Mouse (Mus musculus): ENCODE data around the gene Glt6d1. TPM values are rescaled to one million over a fixed set of nuclear protein-coding genes. Genes with fewer than 3 reads are reported as not detected.
A peak's percentile ranks its signal among the peaks of the same experiment; 100 is the strongest.

The Glt6d1 gene
- polyA plus RNA-seq, 1 experiment from 2014 or later = not detected

DNA sequence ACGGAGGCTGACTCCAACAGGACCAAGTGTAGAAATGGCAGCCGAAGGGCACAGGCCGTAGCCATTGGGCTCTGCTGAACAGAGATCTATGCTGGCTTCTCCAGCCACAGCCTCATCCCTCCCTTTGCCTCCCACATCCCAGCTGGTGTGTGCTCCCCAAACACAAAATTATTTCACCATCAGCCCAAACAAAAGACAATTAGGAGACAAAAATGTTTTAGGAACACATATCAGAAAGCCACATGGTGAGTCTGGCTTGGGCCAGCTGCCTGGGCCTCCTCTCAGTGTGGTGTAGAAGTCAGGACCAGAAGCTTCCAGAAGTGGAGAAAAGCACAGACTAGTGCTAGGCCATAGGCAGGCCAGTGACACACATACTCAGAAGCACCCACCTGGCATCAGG, 28.4 kb upstream of the Glt6d1 start:
- Histone ChIP-seq H3K4me3 (replicated peaks) (no peak overlapping the region), H3K36me3 (no peaks in the 10 kb centered on the region), H3K4me2 (replicated peaks) (no peak overlapping the region), H3K27me3 (no peaks in the 10 kb centered on the region), H3K9ac (replicated peaks) (no peak overlapping the region), H3K27ac (no peak overlapping the region), H3K9me3 (no peaks in the 10 kb centered on the region), H3K4me1 (replicated peaks) (no peaks in the 10 kb centered on the region)
- 89% methylated on average over 3 of the region's 3 CpGs for WGBS
- ATAC-seq = no peak

DNA sequence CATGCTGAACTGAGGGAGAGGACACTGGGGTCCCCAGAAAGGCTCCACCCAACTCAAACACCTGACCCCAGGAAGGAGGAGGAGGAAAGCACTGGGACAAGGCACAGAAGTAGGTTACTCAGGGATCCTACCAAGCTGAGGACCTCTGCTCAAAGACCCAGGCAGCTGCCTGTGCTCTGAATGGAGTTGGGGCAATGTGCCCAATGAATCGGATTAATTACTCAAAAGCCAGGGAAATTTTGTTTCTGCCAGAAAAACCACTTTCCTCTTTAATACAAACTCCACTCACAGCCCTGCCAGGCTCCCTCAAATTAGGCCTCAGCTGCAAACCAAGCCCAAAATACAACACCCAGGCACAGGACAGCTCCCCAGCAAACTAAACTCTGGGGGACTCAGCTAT, 27.1 kb upstream of the Glt6d1 start:
- Histone ChIP-seq H3K4me2 (replicated peaks) (no peak overlapping the region), H3K9ac (replicated peaks) (no peak overlapping the region), H3K4me1 (replicated peaks) (no peaks in the 10 kb centered on the region), H3K4me3 (replicated peaks) (no peak overlapping the region), H3K27ac (no peak overlapping the region), H3K27me3 (no peaks in the 10 kb centered on the region), H3K36me3 (no peaks in the 10 kb centered on the region), H3K9me3 (no peaks in the 10 kb centered on the region)
- 57% methylated on average over 1 of the region's 1 CpGs for WGBS
- ATAC-seq = no peak

DNA sequence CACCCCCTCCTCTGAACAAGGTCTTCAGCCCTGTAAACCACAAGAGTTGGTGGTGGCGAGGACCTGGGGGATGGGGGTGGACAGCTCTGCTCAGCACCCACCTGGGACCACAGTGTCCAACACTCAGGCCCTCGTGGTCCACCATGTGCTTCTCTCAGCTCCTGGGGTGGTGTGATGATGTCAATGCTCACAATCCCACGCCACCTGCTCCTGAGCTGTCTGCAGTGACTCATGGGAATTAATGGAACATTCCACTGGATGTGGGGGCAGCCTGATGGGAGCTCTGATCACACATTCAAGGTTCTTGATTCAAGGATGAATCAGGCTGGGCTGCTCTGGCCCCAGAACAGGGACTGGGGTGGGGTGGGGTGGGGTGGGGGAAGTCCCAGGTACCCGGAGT, 26.5 kb upstream of the Glt6d1 start:
- Histone ChIP-seq H3K4me3 (replicated peaks) (no peak overlapping the region), H3K36me3 (no peaks in the 10 kb centered on the region), H3K4me1 (replicated peaks) (no peaks in the 10 kb centered on the region), H3K27me3 (no peaks in the 10 kb centered on the region), H3K27ac (no peak overlapping the region), H3K4me2 (replicated peaks) (no peak overlapping the region), H3K9me3 (no peaks in the 10 kb centered on the region), H3K9ac (replicated peaks) (no peak overlapping the region)
- no peak for ATAC-seq
- 73% methylated on average over 4 of the region's 4 CpGs for WGBS

DNA sequence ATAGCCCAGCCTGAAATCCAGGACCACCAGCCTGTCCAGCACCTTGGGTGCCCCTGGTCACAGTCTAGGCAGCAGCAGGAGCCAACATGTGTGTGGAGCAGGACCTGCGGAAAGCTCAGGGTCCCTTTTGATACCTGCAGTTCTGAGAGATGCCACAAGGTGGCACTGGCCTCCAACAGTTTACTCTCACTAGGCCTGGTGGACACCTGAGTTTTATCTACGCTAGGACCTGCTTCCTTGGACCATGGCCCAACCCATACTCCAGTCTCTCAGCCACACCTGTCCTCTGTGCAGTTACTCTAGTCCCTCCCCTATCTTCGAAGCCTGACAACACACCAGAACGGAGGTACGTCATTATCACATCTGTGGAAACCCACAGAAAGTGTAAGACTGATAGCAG, 20.6 kb upstream of the Glt6d1 start:
- no peak overlapping the region for H3K27ac ChIP-seq
- no peaks in the 10 kb centered on the region for H3K27me3 ChIP-seq
- no peak overlapping the region for H3K4me3 ChIP-seq (replicated peaks)
- no peak overlapping the region for H3K4me2 ChIP-seq (replicated peaks)
- no peak overlapping the region for H3K9ac ChIP-seq (replicated peaks)
- ATAC-seq = peak; percentile 84
- H3K4me1 ChIP-seq (replicated peaks) = no peaks in the 10 kb centered on the region
- H3K9me3 ChIP-seq = no peaks in the 10 kb centered on the region
- no peaks in the 10 kb centered on the region for H3K36me3 ChIP-seq
- WGBS = 48% methylated on average over 5 of the region's 5 CpGs

DNA sequence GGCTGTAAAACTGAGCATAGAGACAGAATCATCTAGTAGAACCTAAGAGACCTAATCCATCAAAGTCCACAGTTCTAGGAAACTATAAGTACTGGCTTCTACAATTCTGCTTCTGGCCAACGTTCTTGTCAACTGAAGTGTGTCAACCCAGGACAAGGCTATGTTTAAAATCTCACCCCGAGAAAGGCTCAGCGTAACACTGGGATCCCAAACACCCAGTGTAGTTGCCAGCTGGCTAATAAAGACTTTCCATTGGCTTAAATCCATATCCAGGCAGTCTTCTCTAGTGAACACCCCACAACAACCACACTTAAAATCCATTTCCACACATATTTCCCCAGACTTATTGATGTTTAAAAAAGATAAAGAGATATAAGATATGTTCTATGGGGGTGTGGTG, 15.1 kb upstream of the Glt6d1 start:
- no peak for ATAC-seq

DNA sequence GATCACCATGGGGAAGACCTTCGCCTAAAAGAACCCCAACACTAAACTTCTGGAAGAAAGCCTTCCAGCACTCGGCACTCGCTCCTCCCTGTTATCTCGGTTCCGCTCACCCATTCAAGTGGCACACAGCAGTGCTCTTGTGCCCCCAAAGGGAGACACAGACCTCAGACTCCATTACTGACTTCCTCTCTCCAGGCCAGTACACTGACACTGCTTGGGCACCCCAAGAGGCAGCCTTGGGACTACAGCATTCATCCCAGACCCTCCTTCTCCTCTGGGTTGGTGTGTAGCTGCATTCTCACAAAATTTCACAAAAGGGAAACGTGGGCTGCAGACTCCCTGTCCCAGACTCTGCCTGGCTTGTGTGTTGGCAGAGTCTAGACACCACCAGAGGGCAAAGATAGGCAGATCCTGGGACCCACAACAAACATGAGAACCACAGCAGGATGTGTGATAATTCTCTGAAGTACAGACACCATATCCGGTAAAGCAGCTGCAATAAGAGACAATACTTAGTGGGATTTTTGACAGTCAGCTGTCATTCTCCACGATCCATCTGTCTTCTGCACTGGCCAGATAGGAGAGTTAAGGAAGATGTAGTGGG, 12.8 kb upstream of the Glt6d1 start:
- no peaks in the 10 kb centered on the region for H3K36me3 ChIP-seq
- 81% methylated on average over 8 of the region's 8 CpGs for WGBS
- no peak overlapping the region for H3K4me3 ChIP-seq (replicated peaks)
- no peaks in the 10 kb centered on the region for H3K4me1 ChIP-seq (replicated peaks)
- ATAC-seq = no peak
- no peak overlapping the region for H3K27ac ChIP-seq
- no peak overlapping the region for H3K9ac ChIP-seq (replicated peaks)
- H3K27me3 ChIP-seq = no peaks in the 10 kb centered on the region
- H3K9me3 ChIP-seq = no peaks in the 10 kb centered on the region
- no peak overlapping the region for H3K4me2 ChIP-seq (replicated peaks)

More for the DNA sequence above, 15.1 kb upstream of the Glt6d1 start:
- 86% methylated on average over 3 of the region's 3 CpGs for WGBS
- Histone ChIP-seq H3K4me3 (replicated peaks) (no peak overlapping the region), H3K27me3 (no peaks in the 10 kb centered on the region), H3K9me3 (no peaks in the 10 kb centered on the region), H3K4me2 (replicated peaks) (no peak overlapping the region), H3K4me1 (replicated peaks) (no peaks in the 10 kb centered on the region), H3K36me3 (no peaks in the 10 kb centered on the region), H3K27ac (no peak overlapping the region), H3K9ac (replicated peaks) (no peak overlapping the region)

DNA sequence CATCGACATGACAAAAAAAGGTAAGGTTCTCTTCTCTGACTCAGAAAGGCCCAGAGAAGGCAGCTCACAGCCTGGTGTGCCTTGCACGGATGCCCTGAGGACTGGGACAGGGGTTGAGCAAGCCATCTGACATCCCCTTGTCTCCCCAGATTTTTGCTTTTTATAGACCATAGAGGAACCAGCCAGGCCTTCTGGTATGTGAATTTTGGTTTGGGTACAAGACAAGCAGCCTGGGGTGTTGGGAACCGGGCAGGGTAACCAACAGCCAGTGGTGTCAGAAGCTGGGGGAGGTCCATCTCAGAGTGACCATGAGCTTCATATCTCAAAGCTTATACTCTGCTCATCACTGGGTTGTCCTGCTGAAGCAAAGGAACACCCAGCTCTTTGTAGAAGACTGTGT, 9.1 kb upstream of the Glt6d1 start:
- ATAC-seq = no peak
- no peak overlapping the region for H3K4me2 ChIP-seq (replicated peaks)
- WGBS = 91% methylated on average over 3 of the region's 3 CpGs

DNA sequence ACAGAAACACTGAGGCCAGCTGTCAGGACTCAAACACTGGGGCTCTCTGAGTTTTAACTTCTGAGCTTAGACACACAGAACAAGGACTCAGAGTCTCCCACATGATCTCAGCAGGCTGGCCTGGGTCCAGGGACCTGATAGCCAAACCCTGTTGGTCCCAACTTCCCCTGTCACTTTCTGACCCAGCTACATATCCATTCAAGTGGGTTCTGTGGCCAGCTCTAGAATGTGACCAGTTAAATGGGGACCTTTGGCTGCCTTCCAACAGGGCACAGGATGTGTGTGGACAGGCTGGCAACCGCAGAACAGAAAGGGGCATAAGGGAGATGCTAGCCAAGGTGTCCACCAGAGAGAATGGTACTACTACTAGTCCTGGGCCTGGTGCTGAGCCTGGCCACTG, 7.2 kb upstream of the Glt6d1 start, which contains the start of gene Lcn9:
Lcn9 (plus strand) TSS at position 348 of the 400 bp plus-strand sequence.
- no peak for ATAC-seq
- no peak within 1 kb of the TSS for H3K4me3 ChIP-seq (replicated peaks)
- no peak within 1 kb of the TSS for H3K4me2 ChIP-seq (replicated peaks)
- no peaks in the 10 kb centered on the region for H3K9me3 ChIP-seq
- WGBS = 93% methylated on average over 1 of the region's 1 CpGs
- no peak within 1 kb of the TSS for H3K27ac ChIP-seq
- H3K4me1 ChIP-seq (replicated peaks) = no peaks in the 10 kb centered on the region
- H3K27me3 ChIP-seq = no peaks in the 10 kb centered on the region
- no peaks in the 10 kb centered on the region for H3K36me3 ChIP-seq
- H3K9ac ChIP-seq (replicated peaks) = no peak within 1 kb of the TSS

More for the DNA sequence above, 9.1 kb upstream of the Glt6d1 start:
- no peaks in the 10 kb centered on the region for H3K36me3 ChIP-seq
- no peaks in the 10 kb centered on the region for H3K27me3 ChIP-seq
- no peaks in the 10 kb centered on the region for H3K9me3 ChIP-seq
- no peak overlapping the region for H3K9ac ChIP-seq (replicated peaks)
- no peaks in the 10 kb centered on the region for H3K4me1 ChIP-seq (replicated peaks)
- H3K4me3 ChIP-seq (replicated peaks) = no peak overlapping the region
- H3K27ac ChIP-seq = no peak overlapping the region

DNA sequence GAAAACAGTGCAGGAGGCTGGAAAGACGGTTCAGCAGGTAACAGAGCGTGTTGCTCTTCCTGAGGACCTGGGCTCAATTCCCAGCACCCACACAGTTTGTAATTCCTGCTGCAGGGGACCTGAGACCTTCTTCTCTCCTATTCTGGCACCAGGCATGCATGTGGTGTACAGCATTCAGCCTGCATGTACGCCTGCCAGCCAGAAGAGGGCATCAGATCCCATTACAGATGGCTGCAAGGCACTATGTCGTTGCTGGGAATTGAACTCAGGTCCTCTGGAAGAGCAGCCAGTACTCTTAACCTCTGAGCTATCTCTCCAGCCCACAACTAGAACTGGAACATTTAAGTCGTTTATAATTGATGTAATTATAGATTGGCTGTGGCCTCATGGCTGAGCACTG, 2.3 kb downstream of the Glt6d1 start:
- no peak for ATAC-seq
- Histone ChIP-seq H3K4me2 (replicated peaks) (no peak overlapping the region), H3K27me3 (no peaks in the 10 kb centered on the region), H3K4me1 (replicated peaks) (no peaks in the 10 kb centered on the region), H3K36me3 (no peaks in the 10 kb centered on the region), H3K9ac (replicated peaks) (no peak overlapping the region), H3K4me3 (replicated peaks) (no peak overlapping the region), H3K27ac (no peak overlapping the region), H3K9me3 (no peaks in the 10 kb centered on the region)
- 82% methylated on average over 5 of the region's 5 CpGs for WGBS

DNA sequence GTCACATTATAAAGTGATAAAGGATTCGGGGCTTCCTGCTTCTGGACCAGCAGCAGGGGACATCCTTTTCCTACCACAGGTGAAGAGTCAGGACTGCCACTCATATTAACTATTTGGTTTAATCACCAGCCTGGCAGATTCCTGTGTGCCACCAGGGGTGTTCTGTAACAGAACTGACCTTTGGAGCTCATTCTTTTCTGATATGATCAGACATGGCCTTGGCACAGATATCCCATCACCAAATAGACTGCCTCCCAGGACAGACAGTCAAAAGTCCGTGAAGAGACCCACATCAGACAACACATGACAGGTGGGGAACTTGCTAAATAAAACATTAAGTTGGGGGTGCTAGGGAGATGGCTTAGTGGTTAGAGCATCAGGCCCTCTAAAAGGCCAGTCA, 3.9 kb downstream of the Glt6d1 start:
- Histone ChIP-seq H3K27me3 (no peaks in the 10 kb centered on the region), H3K4me3 (replicated peaks) (no peak overlapping the region), H3K4me2 (replicated peaks) (no peak overlapping the region), H3K36me3 (no peaks in the 10 kb centered on the region), H3K27ac (no peak overlapping the region), H3K9me3 (no peaks in the 10 kb centered on the region), H3K4me1 (replicated peaks) (no peaks in the 10 kb centered on the region), H3K9ac (replicated peaks) (no peak overlapping the region)
- WGBS = 77% methylated on average over 2 of the region's 2 CpGs
- no peak for ATAC-seq

DNA sequence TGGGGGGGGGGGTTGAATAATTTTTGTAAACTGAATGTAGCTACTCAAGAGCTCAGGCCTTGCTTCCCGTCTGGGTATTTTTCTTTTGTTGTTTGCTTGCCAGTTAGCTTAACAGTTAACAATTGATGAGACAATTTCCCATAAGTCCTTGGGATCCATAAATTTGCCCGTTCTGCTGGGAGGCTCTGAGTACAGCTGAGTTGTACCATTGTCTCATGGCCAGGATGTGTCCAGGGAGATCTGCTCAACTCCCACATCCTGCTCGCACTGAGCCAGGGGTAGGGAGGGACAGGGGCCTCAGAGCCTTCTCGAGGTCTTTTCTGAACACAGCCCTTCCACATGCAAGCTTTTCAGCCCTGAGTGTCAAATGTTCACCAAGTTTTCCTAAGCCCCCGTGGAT, 17.6 kb downstream of the Glt6d1 start:
- 36% methylated on average over 5 of the region's 5 CpGs for WGBS
- peaks cover 11% of the 10 kb centered on the region for H3K4me1 ChIP-seq (replicated peaks)
- no peak overlapping the region for H3K27ac ChIP-seq
- ATAC-seq = no peak
- H3K36me3 ChIP-seq = no peaks in the 10 kb centered on the region
- H3K4me3 ChIP-seq (replicated peaks) = no peak overlapping the region
- H3K27me3 ChIP-seq = no peaks in the 10 kb centered on the region
- H3K9me3 ChIP-seq = no peaks in the 10 kb centered on the region
- H3K9ac ChIP-seq (replicated peaks) = no peak overlapping the region
- H3K4me2 ChIP-seq (replicated peaks) = no peak overlapping the region

DNA sequence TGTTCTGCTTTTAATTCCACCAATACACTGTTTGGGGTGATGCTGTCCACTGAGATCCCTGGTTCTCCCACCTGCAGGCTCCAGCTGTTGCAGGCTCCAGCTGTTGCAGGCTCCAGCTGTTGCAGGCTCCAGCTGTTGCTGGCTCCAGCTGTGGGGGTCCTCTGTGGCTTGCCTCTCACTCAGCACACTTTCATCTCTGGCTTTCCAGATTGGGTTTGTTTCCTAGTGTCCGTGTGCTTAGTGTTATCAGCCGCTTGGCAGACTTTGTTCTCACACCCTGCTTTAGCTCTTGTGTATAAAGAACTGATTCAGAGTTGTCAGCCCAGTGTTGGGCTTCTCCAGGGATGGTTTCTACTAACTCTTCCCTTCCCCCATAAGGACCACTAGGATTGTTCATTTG, 18.0 kb downstream of the Glt6d1 start:
- WGBS = 37% methylated on average over 2 of the region's 2 CpGs
- ATAC-seq = no peak
- no peak overlapping the region for H3K4me2 ChIP-seq (replicated peaks)

DNA sequence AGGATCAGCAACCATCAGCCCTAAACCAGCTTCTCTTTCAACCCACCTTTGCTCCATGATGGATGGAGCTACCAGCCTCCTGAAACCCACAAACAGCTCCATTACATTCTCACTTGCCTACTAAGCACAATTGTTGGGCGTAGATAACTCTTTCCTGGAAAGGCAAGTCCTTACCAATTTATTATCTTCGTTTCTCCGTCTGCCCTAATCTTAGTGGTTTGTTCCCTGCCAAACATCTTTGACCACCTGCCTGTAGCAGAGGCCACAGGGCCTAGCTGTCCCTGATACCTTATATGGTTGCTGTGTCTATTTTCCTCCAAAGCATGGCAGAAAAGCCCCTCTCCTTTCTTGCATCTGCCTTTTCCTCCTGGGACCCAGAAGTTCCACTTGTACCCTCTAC, 26.6 kb downstream of the Glt6d1 start:
- no peak overlapping the region for H3K27ac ChIP-seq
- no peaks in the 10 kb centered on the region for H3K27me3 ChIP-seq
- no peak overlapping the region for H3K4me3 ChIP-seq (replicated peaks)
- H3K36me3 ChIP-seq = no peaks in the 10 kb centered on the region
- ATAC-seq = no peak
- H3K4me2 ChIP-seq (replicated peaks) = no peak overlapping the region
- H3K4me1 ChIP-seq (replicated peaks) = no peaks in the 10 kb centered on the region
- 93% methylated on average over 3 of the region's 3 CpGs for WGBS
- H3K9ac ChIP-seq (replicated peaks) = no peak overlapping the region
- H3K9me3 ChIP-seq = no peaks in the 10 kb centered on the region

More for the DNA sequence above, 18.0 kb downstream of the Glt6d1 start:
- H3K27ac ChIP-seq = no peak overlapping the region
- H3K36me3 ChIP-seq = no peaks in the 10 kb centered on the region
- H3K27me3 ChIP-seq = no peaks in the 10 kb centered on the region
- H3K4me1 ChIP-seq (replicated peaks) = peaks cover 11% of the 10 kb centered on the region
- H3K9ac ChIP-seq (replicated peaks) = no peak overlapping the region
- H3K9me3 ChIP-seq = no peaks in the 10 kb centered on the region
- H3K4me3 ChIP-seq (replicated peaks) = no peak overlapping the region
